Mouse (Mus musculus): ENCODE data around the gene Cry1. TPM values are rescaled to one million over a fixed set of nuclear protein-coding genes. Genes with fewer than 3 reads are reported as not detected.

Gene Cry1
- 4.8 and 9.2 TPM in 2 replicates for polyA plus RNA-seq (2012; rRNA removed)

GRCm38 (mm10) chr10:85184964-85185608 lies at the start of gene Cry1:
Cry1 (minus strand) TSS chr10:85185064.
- H3K4me3 ChIP-seq (ENCODE audit: extremely low read depth, insufficient read depth, insufficient read length), result peak within 1 kb of the TSS; percentile 99
- H3K27ac ChIP-seq (ENCODE audit: insufficient read depth, low read length), result peak within 1 kb of the TSS; percentile 100
- H3K36me3 ChIP-seq (ENCODE audit: control insufficient read depth, insufficient read depth, low read length), result no peaks in the 10 kb centered on the region
- TF ChIP-seq POLR2A (IDR thresholded peaks at IDR 0.05; ENCODE audit: low read depth, low read length) (peak; percentile 66), CTCF (IDR thresholded peaks at IDR 0.05; ENCODE audit: extremely low read depth, insufficient read depth, insufficient read length, insufficient replicate concordance) (no peak)
- H3K4me1 ChIP-seq (ENCODE audit: control insufficient read depth, insufficient read depth, insufficient read length), result no peaks in the 10 kb centered on the region; the same call in 1 of the 2 replicates
- peak; percentile 90 to 97 for DNase-seq (ENCODE audit: low read depth in 1 of 2, low spot score in 2 of 2)
- H3K27me3 ChIP-seq (ENCODE audit: control insufficient read depth, insufficient read depth, low read length), result no peaks in the 10 kb centered on the region
- under 1% methylated on average over 70 of the region's 75 CpGs for WGBS

DNA sequence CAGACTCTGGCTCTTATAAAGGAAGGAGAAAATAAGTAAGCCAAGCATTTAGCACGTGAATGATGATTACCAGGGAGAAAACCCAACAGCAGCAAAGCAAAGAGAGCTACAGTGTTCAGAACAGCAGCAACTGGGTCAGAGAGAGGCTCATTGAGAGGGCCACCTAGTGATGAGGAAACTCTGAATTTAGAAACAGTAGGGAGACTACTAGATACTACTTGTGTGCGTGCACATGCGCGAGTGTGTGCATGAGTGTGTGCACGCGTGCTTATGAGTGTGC lies 36.8 kb upstream of the Cry1 start:
- TF ChIP-seq CTCF (IDR thresholded peaks at IDR 0.05; ENCODE audit: extremely low read depth, insufficient read depth, insufficient read length, insufficient replicate concordance), result no peak
- no peak for TF ChIP-seq POLR2A (IDR thresholded peaks at IDR 0.05; ENCODE audit: low read depth, low read length)
- no peak for DNase-seq (ENCODE audit: low read depth in 1 of 2, low spot score in 2 of 2)

GRCm38 (mm10) chr10:85220918-85221770 lies 36.3 kb upstream of the Cry1 start:
- H3K27me3 ChIP-seq (ENCODE audit: control insufficient read depth, insufficient read depth, low read length), result no peaks in the 10 kb centered on the region
- H3K36me3 ChIP-seq (ENCODE audit: control insufficient read depth, insufficient read depth, low read length), result no peaks in the 10 kb centered on the region
- H3K4me3 ChIP-seq (ENCODE audit: extremely low read depth, insufficient read depth, insufficient read length), result no peak overlapping the region
- 31% methylated on average over 22 of the region's 22 CpGs for WGBS
- no peak overlapping the region for H3K27ac ChIP-seq (ENCODE audit: insufficient read depth, low read length)
- peak; percentile 34 to 70 for DNase-seq (ENCODE audit: low read depth in 1 of 2, low spot score in 2 of 2)
- no peaks in the 10 kb centered on the region for H3K4me1 ChIP-seq (ENCODE audit: control insufficient read depth, insufficient read depth, insufficient read length)
- peak; percentile 79; the same call in 1 of the 2 replicates for TF ChIP-seq CTCF (IDR thresholded peaks at IDR 0.05; ENCODE audit: extremely low read depth, insufficient read depth, insufficient read length, insufficient replicate concordance)
- TF ChIP-seq POLR2A (IDR thresholded peaks at IDR 0.05; ENCODE audit: low read depth, low read length), result no peak

More for the DNA sequence above, 36.8 kb upstream of the Cry1 start:
- WGBS, result 88% methylated on average over 6 of the region's 6 CpGs
- Histone ChIP-seq H3K27ac (ENCODE audit: insufficient read depth, low read length) (no peak overlapping the region), H3K27me3 (ENCODE audit: control insufficient read depth, insufficient read depth, low read length) (no peaks in the 10 kb centered on the region), H3K4me1 (ENCODE audit: control insufficient read depth, insufficient read depth, insufficient read length) (no peaks in the 10 kb centered on the region), H3K4me3 (ENCODE audit: extremely low read depth, insufficient read depth, insufficient read length) (no peak overlapping the region), H3K36me3 (ENCODE audit: control insufficient read depth, insufficient read depth, low read length) (no peaks in the 10 kb centered on the region)

DNA sequence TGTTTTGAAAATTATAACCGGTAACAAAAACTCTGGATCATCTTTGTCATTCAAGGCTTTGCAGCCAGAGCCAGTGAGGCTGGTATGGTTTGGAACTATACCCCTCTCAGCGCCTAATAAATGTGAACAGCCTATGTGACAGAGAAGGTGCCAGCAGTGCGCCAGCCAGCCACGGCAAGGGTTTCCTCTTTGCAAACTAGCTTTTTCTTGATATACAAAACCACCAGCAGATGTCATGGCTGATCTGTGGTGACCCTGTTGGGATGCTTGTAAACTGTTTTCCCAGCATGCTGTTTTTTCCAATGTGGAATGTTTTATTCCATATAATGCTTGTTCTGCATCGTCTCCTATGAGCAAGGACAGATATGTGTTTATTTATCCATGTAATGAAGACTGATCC lies 30.0 kb upstream of the Cry1 start:
- H3K4me1 ChIP-seq (ENCODE audit: control insufficient read depth, insufficient read depth, insufficient read length), result no peaks in the 10 kb centered on the region
- WGBS, result 64% methylated on average over 5 of the region's 5 CpGs
- no peak for DNase-seq (ENCODE audit: low read depth in 1 of 2, low spot score in 2 of 2)
- no peak overlapping the region for H3K4me3 ChIP-seq (ENCODE audit: extremely low read depth, insufficient read depth, insufficient read length)
- no peaks in the 10 kb centered on the region for H3K36me3 ChIP-seq (ENCODE audit: control insufficient read depth, insufficient read depth, low read length)
- TF ChIP-seq CTCF (IDR thresholded peaks at IDR 0.05; ENCODE audit: extremely low read depth, insufficient read depth, insufficient read length, insufficient replicate concordance) (no peak), POLR2A (IDR thresholded peaks at IDR 0.05; ENCODE audit: low read depth, low read length) (no peak)
- H3K27me3 ChIP-seq (ENCODE audit: control insufficient read depth, insufficient read depth, low read length), result no peaks in the 10 kb centered on the region
- H3K27ac ChIP-seq (ENCODE audit: insufficient read depth, low read length), result no peak overlapping the region

DNA sequence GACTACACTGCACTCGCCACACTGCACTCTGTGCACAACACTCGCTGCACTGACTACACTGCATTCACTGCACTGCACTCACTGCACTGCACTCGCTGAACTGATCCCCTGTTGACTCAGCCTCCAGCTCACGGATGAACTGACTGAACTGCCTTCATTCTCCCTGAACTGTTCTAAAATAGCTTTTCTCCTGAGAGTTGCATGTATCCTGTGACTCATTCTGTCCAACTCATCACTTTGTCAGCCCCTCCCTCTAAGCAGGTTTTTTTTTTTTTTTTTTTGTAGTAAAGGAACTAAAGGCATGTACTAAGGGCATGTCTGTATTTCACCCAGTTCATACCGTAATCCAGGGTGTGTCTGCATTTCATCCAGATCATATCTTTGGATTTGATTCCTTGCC lies 26.8 kb upstream of the Cry1 start:
- Histone ChIP-seq H3K27me3 (ENCODE audit: control insufficient read depth, insufficient read depth, low read length) (no peaks in the 10 kb centered on the region), H3K36me3 (ENCODE audit: control insufficient read depth, insufficient read depth, low read length) (no peaks in the 10 kb centered on the region), H3K4me3 (ENCODE audit: extremely low read depth, insufficient read depth, insufficient read length) (no peak overlapping the region), H3K4me1 (ENCODE audit: control insufficient read depth, insufficient read depth, insufficient read length) (no peaks in the 10 kb centered on the region), H3K27ac (ENCODE audit: insufficient read depth, low read length) (no peak overlapping the region)
- DNase-seq (ENCODE audit: low read depth in 1 of 2, low spot score in 2 of 2), result no peak
- TF ChIP-seq CTCF (IDR thresholded peaks at IDR 0.05; ENCODE audit: extremely low read depth, insufficient read depth, insufficient read length, insufficient replicate concordance) (no peak), POLR2A (IDR thresholded peaks at IDR 0.05; ENCODE audit: low read depth, low read length) (no peak)
- 90% methylated on average over 5 of the region's 5 CpGs for WGBS

DNA sequence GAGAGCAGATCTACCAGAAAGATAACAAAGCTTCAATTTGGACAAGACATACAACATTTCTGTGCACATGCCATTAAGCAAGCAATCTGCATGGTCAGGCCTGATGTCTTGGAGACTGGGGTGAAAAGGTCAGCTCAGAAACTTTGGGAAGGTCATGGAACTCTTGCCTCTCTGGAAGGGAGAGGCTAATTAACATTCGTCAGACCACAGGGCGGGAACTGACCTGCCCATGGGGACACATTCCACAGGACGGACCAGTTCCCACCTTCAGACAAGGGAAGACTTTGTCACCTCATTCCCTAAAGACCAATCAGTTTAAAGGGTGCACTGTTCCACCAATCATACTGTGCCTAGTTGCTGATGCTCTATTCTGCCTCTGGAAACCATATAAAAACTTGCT lies 25.3 kb upstream of the Cry1 start:
- TF ChIP-seq POLR2A (IDR thresholded peaks at IDR 0.05; ENCODE audit: low read depth, low read length) (no peak), CTCF (IDR thresholded peaks at IDR 0.05; ENCODE audit: extremely low read depth, insufficient read depth, insufficient read length, insufficient replicate concordance) (no peak)
- Histone ChIP-seq H3K36me3 (ENCODE audit: control insufficient read depth, insufficient read depth, low read length) (no peaks in the 10 kb centered on the region), H3K27me3 (ENCODE audit: control insufficient read depth, insufficient read depth, low read length) (no peaks in the 10 kb centered on the region), H3K4me1 (ENCODE audit: control insufficient read depth, insufficient read depth, insufficient read length) (no peaks in the 10 kb centered on the region), H3K27ac (ENCODE audit: insufficient read depth, low read length) (no peak overlapping the region), H3K4me3 (ENCODE audit: extremely low read depth, insufficient read depth, insufficient read length) (no peak overlapping the region)
- WGBS, result 91% methylated on average over 3 of the region's 3 CpGs
- DNase-seq (ENCODE audit: low read depth in 1 of 2, low spot score in 2 of 2), result no peak

DNA sequence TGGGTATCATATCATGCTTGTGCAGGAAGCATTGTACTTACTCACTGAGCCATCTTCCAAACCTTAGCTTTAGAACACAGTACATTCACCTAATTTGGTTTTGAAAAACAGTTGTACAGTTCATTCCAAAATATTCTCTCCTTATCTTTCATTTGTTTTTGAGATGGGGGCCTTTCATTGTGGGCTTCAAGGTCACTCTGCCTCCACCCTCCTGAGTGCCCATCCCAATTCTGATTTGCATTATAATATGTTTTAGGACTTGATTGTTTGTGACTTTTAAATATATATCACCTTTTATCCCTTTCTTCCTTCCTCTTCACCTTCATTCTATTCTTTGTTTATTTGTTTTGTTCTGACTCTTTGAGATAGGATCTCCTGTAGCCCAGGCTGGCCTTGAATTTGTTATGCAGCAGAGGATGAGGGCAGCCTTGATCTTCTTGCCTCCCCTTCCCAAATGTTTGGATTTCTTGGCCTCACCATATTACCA lies 24.3 kb upstream of the Cry1 start:
- Histone ChIP-seq H3K4me1 (ENCODE audit: control insufficient read depth, insufficient read depth, insufficient read length) (no peaks in the 10 kb centered on the region), H3K4me3 (ENCODE audit: extremely low read depth, insufficient read depth, insufficient read length) (no peak overlapping the region), H3K36me3 (ENCODE audit: control insufficient read depth, insufficient read depth, low read length) (no peaks in the 10 kb centered on the region), H3K27ac (ENCODE audit: insufficient read depth, low read length) (no peak overlapping the region), H3K27me3 (ENCODE audit: control insufficient read depth, insufficient read depth, low read length) (no peaks in the 10 kb centered on the region)
- no peak for DNase-seq (ENCODE audit: low read depth in 1 of 2, low spot score in 2 of 2)
- no peak for TF ChIP-seq POLR2A (IDR thresholded peaks at IDR 0.05; ENCODE audit: low read depth, low read length)
- no peak for TF ChIP-seq CTCF (IDR thresholded peaks at IDR 0.05; ENCODE audit: extremely low read depth, insufficient read depth, insufficient read length, insufficient replicate concordance)
